Mouse (Mus musculus): Measurements from ENCODE around the gene Hmgn1. TPM values are rescaled to one million over a fixed set of nuclear protein-coding genes. Genes with fewer than 3 reads are reported as not detected.

Hmgn1 gene
- total and polyA plus RNA-seq, 2 experiments from 2014 or later: 85.9 to 207 TPM

GRCm38 (mm10) chr16:96080524-96080923, 47.0 kb downstream of the Hmgn1 start:
- peaks cover 5% of the 10 kb centered on the region for H3K4me1 ChIP-seq (ENCODE audit: insufficient read depth, low read length)
- H3K4me2 ChIP-seq (ENCODE audit: low read depth, low read length): peak overlapping the region; percentile 70
- no peak overlapping the region for H3K27ac ChIP-seq
- no peak overlapping the region for H3K4me3 ChIP-seq (ENCODE audit: low read length)
- H3K27me3 ChIP-seq (ENCODE audit: insufficient read depth, low read length): no peaks in the 10 kb centered on the region
- TF ChIP-seq CTCF (IDR thresholded peaks at IDR 0.05; ENCODE audit: low read depth): no peak
- ATAC-seq: no peak
- DNase-seq (ENCODE audit: low spot score): no peak
- 80% methylated on average over 7 of the region's 7 CpGs for WGBS
- no peaks in the 10 kb centered on the region for H3K9me3 ChIP-seq (ENCODE audit: low read length)
- no peak overlapping the region for H3K9ac ChIP-seq (replicated peaks; ENCODE audit: low read length)
- peaks cover 19% of the 10 kb centered on the region; the same call in 1 of the 2 replicates for H3K36me3 ChIP-seq (ENCODE audit: insufficient read depth, low read length)

Other genes starting within 250 kb of the Hmgn1 start
- gene Psmg1, start 136.8 kb downstream of the Hmgn1 start, total RNA-seq (2014; rRNA removed): 25.7 and 28.6 TPM in 2 replicates
- 52.9 and 55.4 TPM in 2 replicates for gene Psmg1, start 136.8 kb downstream of the Hmgn1 start, polyA plus RNA-seq (2015; fragmentation: Nextera tagmentation; extraction: Ambion mirVana)
- gene Brwd1, start 45.2 kb downstream of the Hmgn1 start, total RNA-seq (2014; rRNA removed): 128 and 130 TPM in 2 replicates
- 135 and 144 TPM in 2 replicates for gene Brwd1, start 45.2 kb downstream of the Hmgn1 start, polyA plus RNA-seq (2015; fragmentation: Nextera tagmentation; extraction: Ambion mirVana)
- gene Wrb, start 17.7 kb upstream of the Hmgn1 start, total RNA-seq (2014; rRNA removed): 151 and 154 TPM in 2 replicates
- gene Wrb, start 17.7 kb upstream of the Hmgn1 start, polyA plus RNA-seq (2015; fragmentation: Nextera tagmentation; extraction: Ambion mirVana): 190 and 196 TPM in 2 replicates
- 2.0 and 3.2 TPM in 2 replicates for gene Lca5l, start 64.5 kb upstream of the Hmgn1 start, total RNA-seq (2014; rRNA removed)
- gene Lca5l, start 64.5 kb upstream of the Hmgn1 start, polyA plus RNA-seq (2015; fragmentation: Nextera tagmentation; extraction: Ambion mirVana): 1.9 and 2.3 TPM in 2 replicates
- 0.26 and 16.4 TPM in 2 replicates for gene Sh3bgr, start 72.7 kb upstream of the Hmgn1 start, total RNA-seq (2014; rRNA removed)
- 5.9 and 7.4 TPM in 2 replicates for gene Sh3bgr, start 72.7 kb upstream of the Hmgn1 start, polyA plus RNA-seq (2015; fragmentation: Nextera tagmentation; extraction: Ambion mirVana)
- gene B3galt5, start 108.1 kb upstream of the Hmgn1 start, total RNA-seq (2014; rRNA removed): 11.3 and 12.4 TPM in 2 replicates
- gene B3galt5, start 108.1 kb upstream of the Hmgn1 start, polyA plus RNA-seq (2015; fragmentation: Nextera tagmentation; extraction: Ambion mirVana): 7.3 and 7.9 TPM in 2 replicates